Comparison of ENCODE assay signal across 14 mouse cellular contexts in the genomic region with DNA sequence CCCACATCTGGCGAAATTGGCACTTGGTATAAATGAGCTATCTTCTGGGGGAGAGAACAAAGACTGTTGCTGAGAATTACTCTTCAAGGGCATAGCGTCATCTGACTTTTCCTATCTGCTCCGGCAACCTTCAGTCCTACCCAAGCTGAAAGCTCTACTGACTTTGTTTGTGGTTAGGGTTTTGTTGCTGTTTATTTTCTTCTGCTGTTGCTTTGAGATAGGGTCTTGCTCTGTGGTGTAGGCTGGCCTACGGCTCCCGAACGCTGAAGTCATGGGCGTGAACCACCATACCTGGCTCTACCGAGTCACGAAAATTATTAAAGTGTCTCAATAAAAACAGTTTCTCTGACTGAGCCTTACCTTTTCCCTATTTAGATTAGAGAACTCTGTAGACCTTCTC.
"Had no signal": no experiment of that assay in that cellular context is flagged by ENCODE, and none has a peak within 500 bp of the region (broad histone marks: within the 10 kb centered on the region; RNA-seq: fewer than 3 reads in every experiment).

No protein-coding gene starts in this region.

- H3K4me2 ChIP-seq: lung, embryonic 14.5 days; midbrain, embryonic 12.5 days; neural tube, embryonic 13.5 days had no signal

- H3K4me1 ChIP-seq: limb, embryonic 10.5 days; midbrain, embryonic 12.5 days; neural tube, embryonic 13.5 days had no signal

- H3K9me3 ChIP-seq: limb, embryonic 10.5 days; megakaryocyte, embryonic 14.5 days; midbrain, embryonic 12.5 days; neural tube, embryonic 13.5 days had no signal

- ATAC-seq: intestine, postnatal 0 days; midbrain, embryonic 16.5 days had no signal

- H3K27ac ChIP-seq: limb, embryonic 10.5 days; midbrain, embryonic 12.5 days; neural tube, embryonic 13.5 days had no signal

- DNase-seq: kidney, adult 8-10 months; kidney, postnatal 36 days; lung, embryonic 14.5 days; lung, postnatal 10 days; lung, postnatal 4 days; retina, postnatal 1 day; right cerebral cortex, postnatal 14 days; thymus, postnatal 4 days had no signal

- H3K36me3 ChIP-seq: limb, embryonic 10.5 days; midbrain, embryonic 12.5 days; neural tube, embryonic 13.5 days had no signal

- H3K4me3 ChIP-seq: limb, embryonic 10.5 days; megakaryocyte, embryonic 14.5 days; midbrain, embryonic 12.5 days; neural tube, embryonic 13.5 days had no signal

- H3K27me3 ChIP-seq: neural tube, embryonic 13.5 days had no signal

- H3K9ac ChIP-seq: lung, embryonic 14.5 days; midbrain, embryonic 12.5 days; neural tube, embryonic 13.5 days had no signal
